Comparison of ENCODE assay signal across 23 mouse cellular contexts in genomic region chr10:86807362-86807761, GRCm38 (mm10). TPM values are rescaled to one million over a fixed set of nuclear protein-coding genes. Genes with fewer than 3 reads are reported as not detected.
"Had no signal": no experiment of that assay in that cellular context is flagged by ENCODE, and none has a peak within 500 bp of the region (broad histone marks: within the 10 kb centered on the region; RNA-seq: fewer than 3 reads in every experiment).

No protein-coding gene starts in this region.

- DNase-seq: kidney, adult 2 months; kidney, postnatal 25 days; left cerebral cortex, postnatal 4 days; liver, postnatal 0 days; lung, embryonic 14.5 days; midbrain, embryonic 14.5 days; spleen, adult 18-20 months; thymus, postnatal 25 days had no signal

- ATAC-seq: liver, postnatal 0 days; lung, postnatal 0 days had no signal

- H3K4me2 ChIP-seq: limb, embryonic 12.5 days; limb, embryonic 15.5 days; liver, embryonic 11.5 days; lung, embryonic 14.5 days; midbrain, embryonic 11.5 days; stomach, embryonic 15.5 days had no signal

- H3K36me3 ChIP-seq: limb, embryonic 12.5 days; stomach, embryonic 15.5 days had no signal

- H3K9ac ChIP-seq: limb, embryonic 12.5 days; limb, embryonic 15.5 days; liver, embryonic 14.5 days; liver, postnatal 0 days; lung, embryonic 14.5 days; stomach, embryonic 15.5 days had no signal

- H3K4me1 ChIP-seq: stomach, embryonic 15.5 days had no signal

- H3K27me3 ChIP-seq: limb, embryonic 12.5 days; megakaryocyte, embryonic 14.5 days; stomach, embryonic 15.5 days had no signal

- H3K9me3 ChIP-seq: limb, embryonic 12.5 days; limb, embryonic 15.5 days; megakaryocyte, embryonic 14.5 days; stomach, embryonic 15.5 days had no signal

- H3K4me3 ChIP-seq: limb, embryonic 12.5 days; limb, embryonic 15.5 days; megakaryocyte, embryonic 14.5 days; stomach, embryonic 15.5 days had no signal

- H3K27ac ChIP-seq: kidney, postnatal 0 days; limb, embryonic 15.5 days; liver, embryonic 14.5 days; macrophage; stomach, embryonic 15.5 days had no signal

RNA-seq across cellular contexts. Expression of gene Gm49358, which starts 43.6 kb away (rescaled TPM):
- total RNA-seq: midbrain, postnatal 0 days had no signal
- polyA plus RNA-seq: kidney, adult 2 months; kidney, postnatal 0 days; large intestine, adult 2 months; limb, embryonic 12.5 days; limb, embryonic 15.5 days; liver, embryonic 11.5 days; liver, embryonic 14.5 days; liver, postnatal 0 days; lung, embryonic 14.5 days; lung, postnatal 0 days; midbrain, embryonic 11.5 days; midbrain, postnatal 0 days; neural tube, embryonic 11.5 days; stomach, embryonic 15.5 days; thymus, postnatal 0 days; urinary bladder, adult 2 months had no signal
